ENCODE assay signal across 12 mouse cellular contexts in the genomic region with DNA sequence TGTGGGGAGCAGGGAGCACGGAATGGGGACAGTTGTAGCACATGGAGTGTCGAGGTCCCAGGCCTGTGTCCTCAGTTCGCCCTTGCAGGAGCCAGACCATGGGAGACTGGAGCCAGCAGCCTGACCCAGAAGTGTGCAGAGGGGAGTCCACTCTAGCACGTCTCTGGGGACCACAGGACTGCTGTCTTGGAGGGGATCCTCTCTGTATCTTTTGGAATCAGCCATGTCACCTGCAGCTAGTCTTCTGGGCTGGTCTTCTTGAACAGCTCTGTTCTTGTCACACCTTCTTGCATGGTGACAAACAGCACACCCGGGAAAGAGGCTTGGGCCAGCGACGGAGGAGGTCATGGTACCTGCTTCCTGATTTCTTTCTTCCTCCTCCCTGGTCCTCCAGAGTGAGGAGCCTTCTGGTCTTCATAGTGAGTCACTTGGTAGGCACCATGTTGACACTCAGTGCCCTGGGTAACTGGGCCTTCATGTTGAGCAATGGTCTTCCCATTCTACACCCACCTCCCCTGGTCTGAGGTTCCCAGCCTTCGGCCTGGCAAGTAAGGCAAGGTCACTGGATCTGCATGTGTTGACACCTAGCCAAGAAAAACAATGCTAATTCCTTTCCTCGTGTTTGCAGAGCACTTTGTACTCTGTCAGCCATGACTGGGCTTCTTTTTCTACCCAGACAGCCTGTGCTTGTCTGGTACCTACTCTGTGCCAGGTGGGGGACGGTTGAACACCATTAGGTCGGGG. TPM values are rescaled to one million over a fixed set of nuclear protein-coding genes. Genes with fewer than 3 reads are reported as not detected.
DNase-seq lines count a peak whose midpoint lies in the region; TF ChIP-seq lines count a peak whose summit lies in the region.
"Had no signal": no experiment of that assay in that cellular context is flagged by ENCODE, and none has a peak within 500 bp of the region (broad histone marks: within the 10 kb centered on the region; RNA-seq: fewer than 3 reads in every experiment).

No protein-coding gene starts in this region.

- peak; percentile 52 to 76 for DNase-seq in adrenal gland, adult (ENCODE audit: inconsistent age in 2 of 2, low spot score in 1 of 2)
- DNase-seq in adrenal gland, adult 18-20 months (ENCODE audit: low spot score in 2 of 2), result no peak
- DNase-seq in lung, adult 18-20 months, result peak; percentile 76 to 86
- no peak for DNase-seq in lung, postnatal 14 days
- peak; percentile 83 for DNase-seq in lung, postnatal 25 days (ENCODE audit: low spot score)
- no peak for DNase-seq in urinary bladder, adult 18-20 months (ENCODE audit: low spot score in 2 of 2)
- no peak for DNase-seq in frontal cortex, postnatal 36 days (ENCODE audit: low spot score in 2 of 2)
- DNase-seq in gastrocnemius, adult 2 months, result no peak
- DNase-seq: embryo, embryonic 11 days; heart, postnatal 10 days had no signal

- intact Hi-C loops in gastrocnemius, adult 2 months (cut with DNase I), result no loop called here

- H3K27ac ChIP-seq in gastrocnemius, adult 2 months, result no peak overlapping the region
- H3K27ac ChIP-seq: layer of hippocampus, adult 2 months; midbrain, embryonic 15.5 days had no signal

- no peak overlapping the region for H3K4me3 ChIP-seq in gastrocnemius, adult 2 months
- H3K4me3 ChIP-seq: layer of hippocampus, adult 2 months; midbrain, embryonic 15.5 days had no signal

- TF ChIP-seq CTCF in gastrocnemius, adult 2 months (IDR thresholded peaks at IDR 0.05), result no peak

RNA-seq across cellular contexts. Expression of gene Ttc7, which starts 21.6 kb away (rescaled TPM):
- total RNA-seq in adrenal gland, adult 18-20 months (2021), result 10 to 100 TPM; 15.2 to 16.0 TPM
- 10 to 100 TPM in 1 of 2 experiments, 1 to 10 TPM in 1; 8.9 to 15.9 TPM for total RNA-seq in gastrocnemius, adult 2 months (2021)

RNA-seq across cellular contexts. Expression of gene Mcfd2, which starts 38.6 kb away (rescaled TPM):
- total RNA-seq in adrenal gland, adult 18-20 months (2021), result 100 to 1,000 TPM; 190 to 305 TPM
- total RNA-seq in gastrocnemius, adult 2 months (2021), result 10 to 100 TPM; 23.7 to 29.7 TPM

Comparison
In these comparisons a context has a peak if more than half of its experiments do, and no peak if none do; other contexts are left out.
1. DNase-seq: peak in adrenal gland, adult (2 of 2), lung, adult 18-20 months (2 of 2) and lung, postnatal 25 days (single experiment); none in adrenal gland, adult 18-20 months (0 of 2), lung, postnatal 14 days (single experiment), urinary bladder, adult 18-20 months (0 of 2), frontal cortex, postnatal 36 days (0 of 2) and gastrocnemius, adult 2 months (single experiment).
2. RNA of gene Mcfd2, which starts 38.6 kb away (total RNA-seq): 190 to 305 TPM in adrenal gland, adult 18-20 months; 23.7 to 29.7 TPM in gastrocnemius, adult 2 months; every median in the first group is over 4 times any median in the second.